7 mouse cellular contexts compared by ENCODE assay signal in the genomic region with DNA sequence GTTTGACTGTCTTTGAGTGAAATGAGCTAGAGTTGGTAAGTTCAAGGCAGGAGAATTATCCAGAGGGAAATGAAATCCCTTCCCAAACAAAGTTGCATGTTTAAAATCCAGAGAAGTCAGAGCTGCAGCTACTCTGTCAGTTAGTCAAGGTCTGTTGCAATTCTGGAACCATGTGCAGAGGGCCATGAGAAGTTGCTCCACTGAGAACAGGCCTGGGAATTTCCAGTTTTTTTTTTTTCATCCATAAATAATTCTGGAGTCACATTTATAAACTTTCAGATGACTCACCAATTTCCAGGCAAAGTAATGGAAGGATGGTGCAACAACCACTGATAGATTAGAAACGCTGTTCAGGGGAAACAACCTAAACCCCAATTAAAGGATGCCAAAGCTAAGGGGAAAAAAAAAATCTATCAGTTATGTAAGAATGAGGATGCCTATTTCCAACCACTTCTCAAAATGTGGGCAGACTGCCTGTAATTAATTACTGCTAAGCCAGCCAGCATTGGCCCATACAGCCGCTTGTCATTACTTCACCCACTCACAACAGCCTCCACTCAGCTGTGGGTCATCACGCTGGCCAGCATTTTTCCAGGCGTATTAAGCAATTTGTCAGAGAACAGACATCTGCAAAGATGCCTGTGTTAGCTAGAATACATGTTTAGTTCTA.
A peak's percentile ranks its signal among the peaks of the same experiment; 100 is the strongest.
DNase-seq lines count a peak whose midpoint lies in the region.

No protein-coding gene starts in this region.

- intact Hi-C loops in heart, postnatal 25 days (cut with DNase I): no loop called here

- DNase-seq in heart, adult 8-10 months (ENCODE audit: low spot score): peak; percentile 25
- no peak for DNase-seq in heart, postnatal 4 days
- peak; percentile 4 to 6 for DNase-seq in adrenal gland, postnatal 36 days
- DNase-seq in heart, postnatal 25 days (ENCODE audit: low spot score): peak; percentile 6
- DNase-seq in lung, postnatal 25 days (ENCODE audit: low spot score): peak; percentile 38
- no peak for DNase-seq in cerebellum, adult 8-10 months
- DNase-seq in retina, embryonic 14.5 days (ENCODE audit: low spot score): no peak

Comparison
In these comparisons a context has a peak if more than half of its experiments do, and no peak if none do; other contexts are left out.
1. DNase-seq: peak in heart, adult 8-10 months (single experiment), adrenal gland, postnatal 36 days (2 of 2), heart, postnatal 25 days (single experiment) and lung, postnatal 25 days (single experiment); none in heart, postnatal 4 days (single experiment), cerebellum, adult 8-10 months (single experiment) and retina, embryonic 14.5 days (single experiment).